9 mouse cellular contexts compared by ENCODE assay signal in genomic region chr9:104079379-104079778, GRCm38 (mm10). TPM values are rescaled to one million over a fixed set of nuclear protein-coding genes. Genes with fewer than 3 reads are reported as not detected.
DNase-seq lines count a peak whose midpoint lies in the region; ATAC-seq and TF ChIP-seq lines count a peak whose summit lies in the region.
"Had no signal": no experiment of that assay in that cellular context is flagged by ENCODE, and none has a peak within 500 bp of the region (broad histone marks: within the 10 kb centered on the region; RNA-seq: fewer than 3 reads in every experiment).

No protein-coding gene starts in this region.

- ATAC-seq in forebrain, postnatal 0 days, result peak; percentile 55
- ATAC-seq in forebrain, embryonic 12.5 days (ENCODE audit: low FRiP score), result no peak
- ATAC-seq in kidney, postnatal 0 days (replicated peaks; ENCODE audit: low FRiP score, low read depth), result no peak; the same call in 1 of the 2 replicates
- peak; percentile 91 for ATAC-seq in megakaryocyte, adult 5-6 weeks (ENCODE audit: poor library complexity, severe bottlenecking)

- TF ChIP-seq CTCF in forebrain, postnatal 0 days (IDR thresholded peaks at IDR 0.05; ENCODE audit: low read depth), result peak; percentile 55
- peak; percentile 66 for TF ChIP-seq CTCF in kidney, postnatal 0 days (IDR thresholded peaks at IDR 0.05; ENCODE audit: low read depth)

- H3K9ac ChIP-seq in forebrain, postnatal 0 days, result no peak overlapping the region
- H3K9ac ChIP-seq in forebrain, embryonic 12.5 days, result no peak overlapping the region
- H3K9ac ChIP-seq in kidney, postnatal 0 days (ENCODE audit: low read depth, low read length), result no peak overlapping the region
- H3K9ac ChIP-seq: limb, embryonic 12.5 days had no signal

- WGBS in forebrain, postnatal 0 days, result 48% methylated on average over 5 of the region's 5 CpGs
- WGBS in forebrain, embryonic 12.5 days, result 49% methylated on average over 5 of the region's 5 CpGs
- WGBS in kidney, postnatal 0 days, result 43% methylated on average over 5 of the region's 5 CpGs

- H3K4me2 ChIP-seq in forebrain, postnatal 0 days (ENCODE audit: low read depth), result no peak overlapping the region
- H3K4me2 ChIP-seq in forebrain, embryonic 12.5 days, result no peak overlapping the region
- H3K4me2 ChIP-seq in kidney, postnatal 0 days (ENCODE audit: low read length), result no peak overlapping the region
- H3K4me2 ChIP-seq: limb, embryonic 12.5 days had no signal

- H3K36me3 ChIP-seq in forebrain, postnatal 0 days (ENCODE audit: insufficient read depth), result no peaks in the 10 kb centered on the region
- 0 out of 2 replicates have a peak, but pooled peaks cover 2% of the 10 kb centered on the region for H3K36me3 ChIP-seq in forebrain, embryonic 12.5 days (replicated peaks)
- no peaks in the 10 kb centered on the region for H3K36me3 ChIP-seq in kidney, postnatal 0 days (ENCODE audit: insufficient read depth, low read length)
- H3K36me3 ChIP-seq: limb, embryonic 12.5 days had no signal

- H3K27ac ChIP-seq in forebrain, postnatal 0 days (ENCODE audit: low read depth, low read length), result no peak overlapping the region
- H3K27ac ChIP-seq in forebrain, embryonic 12.5 days, result no peak overlapping the region
- no peak overlapping the region for H3K27ac ChIP-seq in kidney, postnatal 0 days
- H3K27ac ChIP-seq: limb, embryonic 12.5 days had no signal

- DNase-seq in forebrain, postnatal 0 days, result peak; percentile 46
- peak; percentile 43 for DNase-seq in right cerebral cortex, postnatal 14 days
- no peak for DNase-seq in right cerebral cortex, adult 18-20 months
- DNase-seq in c-Kit-positive CD71-positive TER-119-negative erythroid progenitor cells, embryonic 14.5 days (ENCODE audit: low read depth), result peak; percentile 37
- peak; percentile 50 for DNase-seq in kidney, postnatal 0 days (ENCODE audit: low spot score)
- DNase-seq in thymus, postnatal 36 days, result peak; percentile 47 to 53

- no peaks in the 10 kb centered on the region for H3K27me3 ChIP-seq in forebrain, postnatal 0 days (ENCODE audit: insufficient read depth, low read length)
- H3K27me3 ChIP-seq in forebrain, embryonic 12.5 days, result no peaks in the 10 kb centered on the region
- no peaks in the 10 kb centered on the region for H3K27me3 ChIP-seq in kidney, postnatal 0 days (ENCODE audit: insufficient read depth, low read length)
- H3K27me3 ChIP-seq: limb, embryonic 12.5 days had no signal

- no peaks in the 10 kb centered on the region for H3K4me1 ChIP-seq in forebrain, postnatal 0 days (ENCODE audit: insufficient read depth)
- no peaks in the 10 kb centered on the region for H3K4me1 ChIP-seq in forebrain, embryonic 12.5 days
- H3K4me1 ChIP-seq in kidney, postnatal 0 days (replicated peaks; ENCODE audit: insufficient read depth, low read length), result no peaks in the 10 kb centered on the region
- H3K4me1 ChIP-seq: limb, embryonic 12.5 days had no signal

- H3K9me3 ChIP-seq in forebrain, postnatal 0 days (ENCODE audit: low read length), result no peaks in the 10 kb centered on the region
- no peaks in the 10 kb centered on the region for H3K9me3 ChIP-seq in forebrain, embryonic 12.5 days
- H3K9me3 ChIP-seq in kidney, postnatal 0 days (replicated peaks; ENCODE audit: low read length), result no peaks in the 10 kb centered on the region
- H3K9me3 ChIP-seq: limb, embryonic 12.5 days had no signal

- H3K4me3 ChIP-seq in forebrain, postnatal 0 days (ENCODE audit: low read depth, low read length), result no peak overlapping the region
- H3K4me3 ChIP-seq in forebrain, embryonic 12.5 days (replicated peaks), result no peak overlapping the region
- H3K4me3 ChIP-seq in kidney, postnatal 0 days (replicated peaks; ENCODE audit: low read depth, low read length), result no peak overlapping the region
- H3K4me3 ChIP-seq: limb, embryonic 12.5 days had no signal

RNA-seq across cellular contexts. Expression of gene Acad11, which starts 16.2 kb away (rescaled TPM):
- total RNA-seq in forebrain, postnatal 0 days (2014; rRNA removed), result 6.5 and 11.0 TPM in 2 replicates
- 4.5 and 4.7 TPM in 2 replicates for polyA plus RNA-seq in forebrain, postnatal 0 days (2015; fragmentation: Nextera tagmentation; extraction: Ambion mirVana)
- polyA plus RNA-seq in forebrain, embryonic 12.5 days (2016; fragmentation: Nextera tagmentation; extraction: Ambion mirVana), result 7.4 and 7.6 TPM in 2 replicates
- polyA plus RNA-seq in kidney, postnatal 0 days (2015; fragmentation: Nextera tagmentation; extraction: Ambion mirVana), result 17.6 and 22.2 TPM in 2 replicates
- total RNA-seq in megakaryocyte, adult 5-6 weeks (2015), result 13.2 and 15.0 TPM in 2 replicates
- 9.4 and 13.1 TPM in 2 replicates for total RNA-seq in megakaryocyte, adult 5-6 weeks (2017)

RNA-seq across cellular contexts. Expression of gene Uba5, which starts 16.4 kb away (rescaled TPM):
- 64.5 and 71.5 TPM in 2 replicates for total RNA-seq in forebrain, postnatal 0 days (2014; rRNA removed)
- polyA plus RNA-seq in forebrain, postnatal 0 days (2015; fragmentation: Nextera tagmentation; extraction: Ambion mirVana), result 71.7 and 75.4 TPM in 2 replicates
- 61.3 and 62.6 TPM in 2 replicates for polyA plus RNA-seq in forebrain, embryonic 12.5 days (2016; fragmentation: Nextera tagmentation; extraction: Ambion mirVana)
- 40.5 and 43.7 TPM in 2 replicates for polyA plus RNA-seq in kidney, postnatal 0 days (2015; fragmentation: Nextera tagmentation; extraction: Ambion mirVana)
- total RNA-seq in megakaryocyte, adult 5-6 weeks (2015), result 31.1 and 32.5 TPM in 2 replicates
- total RNA-seq in megakaryocyte, adult 5-6 weeks (2017), result 28.3 and 28.9 TPM in 2 replicates

RNA-seq across cellular contexts. Expression of gene Gm28305, which starts 38.9 kb away (rescaled TPM):
- not detected in 2 replicates for total RNA-seq in forebrain, postnatal 0 days (2014; rRNA removed)
- polyA plus RNA-seq in forebrain, postnatal 0 days (2015; fragmentation: Nextera tagmentation; extraction: Ambion mirVana), result not detected in 2 replicates
- not detected in 2 replicates for polyA plus RNA-seq in forebrain, embryonic 12.5 days (2016; fragmentation: Nextera tagmentation; extraction: Ambion mirVana)
- not detected in 2 replicates for polyA plus RNA-seq in kidney, postnatal 0 days (2015; fragmentation: Nextera tagmentation; extraction: Ambion mirVana)
- not detected in 2 replicates for total RNA-seq in megakaryocyte, adult 5-6 weeks (2015)
- total RNA-seq in megakaryocyte, adult 5-6 weeks (2017), result not detected in 2 replicates
- polyA plus RNA-seq: limb, embryonic 12.5 days had no signal

RNA-seq across cellular contexts. Expression of gene Ackr4, which starts 47.4 kb away (rescaled TPM):
- 1.2 and 3.1 TPM in 2 replicates for total RNA-seq in forebrain, postnatal 0 days (2014; rRNA removed)
- 0.53 and 0.70 TPM in 2 replicates for polyA plus RNA-seq in forebrain, postnatal 0 days (2015; fragmentation: Nextera tagmentation; extraction: Ambion mirVana)
- polyA plus RNA-seq in forebrain, embryonic 12.5 days (2016; fragmentation: Nextera tagmentation; extraction: Ambion mirVana), result 0.21 and 0.63 TPM in 2 replicates
- polyA plus RNA-seq in kidney, postnatal 0 days (2015; fragmentation: Nextera tagmentation; extraction: Ambion mirVana), result 1.6 and 2.3 TPM in 2 replicates
- total RNA-seq in megakaryocyte, adult 5-6 weeks (2015), result 0.11 TPM in 1 of 2 replicates, not detected in the other
- 0.11 and 0.69 TPM in 2 replicates for total RNA-seq in megakaryocyte, adult 5-6 weeks (2017)

Comparison
In these comparisons a context has a peak if more than half of its experiments do, and no peak if none do; other contexts are left out.
1. ATAC-seq: peak in forebrain, postnatal 0 days (single experiment) and megakaryocyte, adult 5-6 weeks (single experiment); none in forebrain, embryonic 12.5 days (single experiment) and kidney, postnatal 0 days (single experiment).